Mouse (Mus musculus): Measurements from ENCODE around the gene Gm20696.

GRCm38 (mm10) chr6:99670481-99671119, 4.0 kb upstream of the Gm20696 start:
- TF ChIP-seq POLR2A (IDR thresholded peaks at IDR 0.05; ENCODE audit: borderline replicate concordance, extremely low read depth, insufficient read depth, insufficient read length, poor library complexity, severe bottlenecking), result no peak
- peak; percentile 74; the same call in 1 of the 2 replicates for TF ChIP-seq CTCF (IDR thresholded peaks at IDR 0.05; ENCODE audit: borderline replicate concordance, extremely low read depth, insufficient read depth, insufficient read length)

Measured in brain, embryonic 14.5 days (tissue).